Comparison of ENCODE assay signal across 13 mouse cellular contexts in genomic region chr10:26949667-26950066, GRCm38 (mm10).
DNase-seq lines count a peak whose midpoint lies in the region; ATAC-seq and TF ChIP-seq lines count a peak whose summit lies in the region.
"Had no signal": no experiment of that assay in that cellular context is flagged by ENCODE, and none has a peak within 500 bp of the region (broad histone marks: within the 10 kb centered on the region; RNA-seq: fewer than 3 reads in every experiment).

No protein-coding gene starts in this region.

- H3K4me1 ChIP-seq in forebrain, postnatal 0 days (ENCODE audit: insufficient read depth) = no peaks in the 10 kb centered on the region
- no peaks in the 10 kb centered on the region for H3K4me1 ChIP-seq in forebrain, embryonic 13.5 days
- no peaks in the 10 kb centered on the region for H3K4me1 ChIP-seq in midbrain, postnatal 0 days (ENCODE audit: insufficient read depth, low read length)
- H3K4me1 ChIP-seq in midbrain, embryonic 11.5 days (ENCODE audit: control insufficient read depth, insufficient read depth, low read length) = no peaks in the 10 kb centered on the region
- H3K4me1 ChIP-seq in liver, embryonic 12.5 days = peaks cover 30% of the 10 kb centered on the region

- H3K9ac ChIP-seq in forebrain, postnatal 0 days = no peak overlapping the region
- no peak overlapping the region for H3K9ac ChIP-seq in forebrain, embryonic 13.5 days
- H3K9ac ChIP-seq in midbrain, postnatal 0 days (replicated peaks; ENCODE audit: low read length, poor library complexity, severe bottlenecking) = no peak overlapping the region
- H3K9ac ChIP-seq in midbrain, embryonic 11.5 days (ENCODE audit: low read length) = no peak overlapping the region
- H3K9ac ChIP-seq in liver, embryonic 12.5 days = no peak overlapping the region
- H3K9ac ChIP-seq: lung, embryonic 14.5 days had no signal

- WGBS in forebrain, postnatal 0 days = 81% methylated on average over 8 of the region's 8 CpGs
- 78% methylated on average over 8 of the region's 8 CpGs for WGBS in forebrain, embryonic 13.5 days
- 78% methylated on average over 8 of the region's 8 CpGs for WGBS in midbrain, postnatal 0 days
- 68% methylated on average over 8 of the region's 8 CpGs for WGBS in midbrain, embryonic 11.5 days
- 47% methylated on average over 8 of the region's 8 CpGs for WGBS in liver, embryonic 12.5 days (ENCODE audit: insufficient replicate concordance)

- no peaks in the 10 kb centered on the region for H3K9me3 ChIP-seq in forebrain, postnatal 0 days (ENCODE audit: low read length)
- H3K9me3 ChIP-seq in forebrain, embryonic 13.5 days (replicated peaks) = no peaks in the 10 kb centered on the region
- H3K9me3 ChIP-seq in midbrain, postnatal 0 days (ENCODE audit: low read length) = no peaks in the 10 kb centered on the region
- H3K9me3 ChIP-seq in midbrain, embryonic 11.5 days (ENCODE audit: control insufficient read depth, low read length) = no peaks in the 10 kb centered on the region
- H3K9me3 ChIP-seq in liver, embryonic 12.5 days (replicated peaks) = no peaks in the 10 kb centered on the region

- DNase-seq in forebrain, postnatal 0 days = no peak
- peak; percentile 3 for DNase-seq in midbrain, postnatal 0 days (ENCODE audit: low spot score)
- DNase-seq in midbrain, embryonic 11.5 days (ENCODE audit: low spot score, missing footprints) = no peak
- no peak for DNase-seq in right cerebral cortex, postnatal 36 days (ENCODE audit: low spot score in 2 of 2)
- DNase-seq in ovary, postnatal 10 days (ENCODE audit: low spot score) = no peak
- DNase-seq in right cerebral cortex, postnatal 25 days = no peak
- DNase-seq: adrenal gland, postnatal 10 days; cerebellum, postnatal 36 days; kidney, adult 11 months; kidney, postnatal 4 days; lung, embryonic 14.5 days had no signal

- H3K27ac ChIP-seq in forebrain, postnatal 0 days (ENCODE audit: low read depth, low read length) = no peak overlapping the region
- no peak overlapping the region for H3K27ac ChIP-seq in forebrain, embryonic 13.5 days
- H3K27ac ChIP-seq in midbrain, postnatal 0 days (ENCODE audit: low read depth, low read length) = no peak overlapping the region
- H3K27ac ChIP-seq in midbrain, embryonic 11.5 days (ENCODE audit: low read depth, low read length) = no peak overlapping the region
- peak overlapping the region; percentile 52 for H3K27ac ChIP-seq in liver, embryonic 12.5 days

- no peak overlapping the region for H3K4me3 ChIP-seq in forebrain, postnatal 0 days (ENCODE audit: low read depth, low read length)
- no peak overlapping the region for H3K4me3 ChIP-seq in forebrain, embryonic 13.5 days
- H3K4me3 ChIP-seq in midbrain, postnatal 0 days (ENCODE audit: low read depth, low read length) = no peak overlapping the region
- H3K4me3 ChIP-seq in midbrain, embryonic 11.5 days (ENCODE audit: low read depth, low read length) = no peak overlapping the region
- H3K4me3 ChIP-seq in liver, embryonic 12.5 days = peak overlapping the region; percentile 26; the same call in 1 of the 2 replicates

- no peaks in the 10 kb centered on the region for H3K36me3 ChIP-seq in forebrain, postnatal 0 days (ENCODE audit: insufficient read depth)
- no peaks in the 10 kb centered on the region for H3K36me3 ChIP-seq in forebrain, embryonic 13.5 days (ENCODE audit: poor library complexity, severe bottlenecking)
- H3K36me3 ChIP-seq in midbrain, postnatal 0 days (ENCODE audit: insufficient read depth, low read length) = no peaks in the 10 kb centered on the region
- no peaks in the 10 kb centered on the region for H3K36me3 ChIP-seq in midbrain, embryonic 11.5 days (ENCODE audit: control insufficient read depth, insufficient read depth, low read length)
- H3K36me3 ChIP-seq in liver, embryonic 12.5 days = no peaks in the 10 kb centered on the region

- H3K27me3 ChIP-seq in forebrain, postnatal 0 days (ENCODE audit: insufficient read depth, low read length) = no peaks in the 10 kb centered on the region
- H3K27me3 ChIP-seq in forebrain, embryonic 13.5 days = no peaks in the 10 kb centered on the region
- H3K27me3 ChIP-seq in midbrain, postnatal 0 days (ENCODE audit: insufficient read depth, low read length) = no peaks in the 10 kb centered on the region
- no peaks in the 10 kb centered on the region for H3K27me3 ChIP-seq in midbrain, embryonic 11.5 days (ENCODE audit: control insufficient read depth, insufficient read depth, low read length)
- no peaks in the 10 kb centered on the region for H3K27me3 ChIP-seq in liver, embryonic 12.5 days (replicated peaks)

- H3K4me2 ChIP-seq in forebrain, postnatal 0 days (ENCODE audit: low read depth) = no peak overlapping the region
- H3K4me2 ChIP-seq in forebrain, embryonic 13.5 days = no peak overlapping the region
- H3K4me2 ChIP-seq in midbrain, postnatal 0 days (ENCODE audit: low read depth, low read length, poor library complexity, severe bottlenecking) = no peak overlapping the region
- H3K4me2 ChIP-seq in midbrain, embryonic 11.5 days = no peak overlapping the region
- H3K4me2 ChIP-seq in liver, embryonic 12.5 days = peak overlapping the region; percentile 52
- H3K4me2 ChIP-seq: lung, embryonic 14.5 days had no signal

- TF ChIP-seq CTCF in forebrain, postnatal 0 days (IDR thresholded peaks at IDR 0.05; ENCODE audit: low read depth) = peak; percentile 6; the same call in 1 of the 2 replicates
- peak; percentile 24; the same call in 1 of the 2 replicates for TF ChIP-seq CTCF in midbrain, postnatal 0 days (IDR thresholded peaks at IDR 0.05)

- ATAC-seq in forebrain, postnatal 0 days = no peak
- no peak for ATAC-seq in forebrain, embryonic 13.5 days
- no peak; the same call in 1 of the 2 replicates for ATAC-seq in midbrain, postnatal 0 days (ENCODE audit: low FRiP score)
- no peak for ATAC-seq in midbrain, embryonic 11.5 days (ENCODE audit: low FRiP score)
- peak; percentile 64 for ATAC-seq in liver, embryonic 12.5 days
